Mouse (Mus musculus) thymus, adult 2 months (tissue): Measurements from ENCODE around the gene Slc4a5. TPM values are rescaled to one million over a fixed set of nuclear protein-coding genes. Genes with fewer than 3 reads are reported as not detected.

Experiments used
- DNase-seq: peaks from one replicate; pipeline ENCODE4 v3.0.0; 2021
- H3K27ac ChIP-seq: fragments of 200-500 bp; 2 replicates; pipeline ENCODE4 v1.5.1; 2012; ENCODE audit warnings: low read length, control low read depth; ENCODE audit not compliant: control insufficient read depth, insufficient read depth
- H3K27me3 ChIP-seq: fragments of 200-500 bp; 2 replicates; pipeline ENCODE4 v1.6.1; 2012; ENCODE audit warnings: mild to moderate bottlenecking, low read length, moderate library complexity, mixed read lengths; ENCODE audit not compliant: control insufficient read depth, insufficient read depth
- H3K36me3 ChIP-seq: fragments of 200-500 bp; 2 replicates; pipeline ENCODE4 v1.6.1; 2012; ENCODE audit warnings: mild to moderate bottlenecking, low read length, moderate library complexity; ENCODE audit not compliant: control insufficient read depth, insufficient read depth
- H3K4me1 ChIP-seq: fragments of 200-500 bp; replicated peaks from 2 replicates; pipeline ENCODE4 v1.6.1; 2012; ENCODE audit warnings: low read length; ENCODE audit not compliant: control insufficient read depth, insufficient read depth
- H3K4me3 ChIP-seq: fragments of 200-500 bp; 2 replicates; pipeline ENCODE4 v1.5.1; 2012; ENCODE audit warnings: mild to moderate bottlenecking, low read length, control low read depth, moderate library complexity; ENCODE audit not compliant: control insufficient read depth, insufficient read depth
- CTCF ChIP-seq: fragments of 200-500 bp; IDR thresholded peaks from 2 replicates; pipeline ENCODE4 v1.5.1; 2012; ENCODE audit warnings: mild to moderate bottlenecking, control low read depth, low read length, moderate library complexity, borderline replicate concordance; ENCODE audit not compliant: control insufficient read depth, poor library complexity, insufficient read depth; ENCODE audit errors: extremely low read depth
- POLR2A ChIP-seq: fragments of 200-500 bp; IDR thresholded peaks from 2 replicates; pipeline ENCODE4 v1.6.1; 2012; ENCODE audit warnings: mild to moderate bottlenecking, low read length, control low read depth, moderate library complexity; ENCODE audit not compliant: control insufficient read depth, poor library complexity, insufficient read depth; ENCODE audit errors: extremely low read depth
- WGBS: fragments of 180-500 bp; shearing (Covaris S2); methylation state at CpG from one replicate; pipeline ENCODE4 v1.1.7; 2018; 5-methylcytosine and 5-hydroxymethylcytosine counted together
- polyA plus RNA-seq: library from polyadenylated mRNA; depleted of rRNA; stranded (reverse); fragments of >200 nt; gene quantifications from 2 replicates; pipeline ENCODE4 v1.2.3, GENCODE M21; 2012

Slc4a5 gene
- polyA plus RNA-seq, 1 experiment = 0.57 TPM

GRCm38 (mm10) chr6:83312514-83312913 is 92.9 kb downstream of the Slc4a5 start:
- Histone ChIP-seq H3K4me1 (peaks cover 12% of the 10 kb centered on the region), H3K27me3 (no peaks in the 10 kb centered on the region), H3K27ac (no peak overlapping the region), H3K4me3 (no peak overlapping the region), H3K36me3 (peaks cover 9% of the 10 kb centered on the region; the same call in 1 of the 2 replicates)
- TF ChIP-seq POLR2A (no peak), CTCF (no peak)
- WGBS = 26% methylated on average over 8 of the region's 8 CpGs
- DNase-seq = no peak

GRCm38 (mm10) chr6:83315293-83315692 is 95.7 kb downstream of the Slc4a5 start:
- Histone ChIP-seq H3K4me1 (peaks cover 12% of the 10 kb centered on the region), H3K27ac (no peak overlapping the region), H3K27me3 (no peaks in the 10 kb centered on the region), H3K36me3 (peaks cover 3% of the 10 kb centered on the region; the same call in 1 of the 2 replicates), H3K4me3 (no peak overlapping the region)
- no peak for TF ChIP-seq POLR2A
- no peak for TF ChIP-seq CTCF
- DNase-seq = no peak

DNA sequence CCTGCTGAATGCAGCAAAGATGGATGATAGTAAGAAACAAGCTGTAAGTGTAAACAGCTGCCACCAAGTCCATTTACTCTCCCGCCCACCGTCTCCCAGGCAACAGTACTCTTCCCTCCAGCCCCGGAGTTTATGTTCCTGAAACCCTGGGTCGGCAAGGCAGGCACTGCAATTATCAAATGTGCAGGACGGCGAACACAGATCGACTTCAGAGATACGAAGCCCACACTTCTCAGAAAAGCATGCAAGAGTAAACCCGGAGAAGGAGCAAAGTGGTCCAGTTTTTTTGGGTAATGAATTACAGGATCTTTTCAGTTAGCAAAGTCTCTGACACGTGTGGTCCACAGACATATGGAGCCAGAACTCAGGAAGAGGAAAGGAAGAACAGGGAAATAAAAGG is 96.4 kb downstream of the Slc4a5 start:
- WGBS = 33% methylated on average over 10 of the region's 10 CpGs
- H3K4me3 ChIP-seq = no peak overlapping the region
- H3K27me3 ChIP-seq = no peaks in the 10 kb centered on the region
- H3K4me1 ChIP-seq = peaks cover 12% of the 10 kb centered on the region
- no peak for DNase-seq
- no peaks in the 10 kb centered on the region for H3K36me3 ChIP-seq
- H3K27ac ChIP-seq = no peak overlapping the region
- TF ChIP-seq POLR2A = no peak
- no peak for TF ChIP-seq CTCF

GRCm38 (mm10) chr6:83317108-83317741 is 97.6 kb downstream of the Slc4a5 start:
- Histone ChIP-seq H3K4me3 (peak overlapping the region; percentile 100), H3K27ac (no peak overlapping the region), H3K27me3 (no peaks in the 10 kb centered on the region), H3K36me3 (no peaks in the 10 kb centered on the region), H3K4me1 (peaks cover 10% of the 10 kb centered on the region)
- DNase-seq = peak; percentile 95
- WGBS = under 1% methylated on average over 52 of the region's 52 CpGs
- peak; percentile 48 for TF ChIP-seq POLR2A
- peak; percentile 91; the same call in 1 of the 2 replicates for TF ChIP-seq CTCF

- H3K4me1 ChIP-seq = peaks cover 5% of the 10 kb centered on the region
- no peak for DNase-seq
- H3K27ac ChIP-seq = no peak overlapping the region
- H3K4me3 ChIP-seq = no peak overlapping the region
- WGBS = 18% methylated on average over 1 of the region's 1 CpGs
- no peaks in the 10 kb centered on the region for H3K27me3 ChIP-seq
- no peaks in the 10 kb centered on the region for H3K36me3 ChIP-seq
- TF ChIP-seq CTCF (no peak), POLR2A (no peak)
These were observed 102.3 kb downstream of the Slc4a5 start for GRCm38 (mm10) chr6:83321927-83322326.

- H3K36me3 ChIP-seq = no peaks in the 10 kb centered on the region
- 55% methylated on average over 2 of the region's 2 CpGs for WGBS
- H3K27ac ChIP-seq = no peak overlapping the region
- no peak for TF ChIP-seq CTCF
- no peak for TF ChIP-seq POLR2A
- H3K27me3 ChIP-seq = no peaks in the 10 kb centered on the region
- no peak for DNase-seq
- peaks cover 5% of the 10 kb centered on the region for H3K4me1 ChIP-seq
- no peak overlapping the region for H3K4me3 ChIP-seq
These were observed 103.2 kb downstream of the Slc4a5 start for GRCm38 (mm10) chr6:83322794-83323193.

- Histone ChIP-seq H3K36me3 (peaks cover 1% of the 10 kb centered on the region; the same call in 1 of the 2 replicates), H3K4me3 (no peak overlapping the region)
These were observed 104.2 kb downstream of the Slc4a5 start for GRCm38 (mm10) chr6:83323652-83324419.

More at GRCm38 (mm10) chr6:83323652-83324419, 104.2 kb downstream of the Slc4a5 start:
- DNase-seq = no peak
- H3K27me3 ChIP-seq = no peaks in the 10 kb centered on the region
- peaks cover 5% of the 10 kb centered on the region for H3K4me1 ChIP-seq
- H3K27ac ChIP-seq = no peak overlapping the region
- WGBS = 61% methylated on average over 8 of the region's 8 CpGs
- TF ChIP-seq CTCF (no peak), POLR2A (no peak)
